Mouse (Mus musculus) forebrain, postnatal 0 days (tissue): ENCODE measurements around the gene 1700025C18Rik. TPM values are rescaled to one million over a fixed set of nuclear protein-coding genes. Genes with fewer than 3 reads are reported as not detected.

ENCODE experiments used
- ATAC-seq: fragments of 200-750 bp; cut with Nextera tagmentation; 2 replicates; pipeline ENCODE4 v1.8.0; 2017; ENCODE audit warnings: mild to moderate bottlenecking, moderate library complexity
- DNase-seq: peaks from one replicate; pipeline ENCODE4 v3.0.0-alpha.2; 2015
- H3K27ac ChIP-seq: fragments of 300-500 bp; sonication (generic); 2 replicates; pipeline ENCODE4 v1.5.1; 2014; ENCODE audit warnings: low read depth, mild to moderate bottlenecking, antibody characterized with exemption, low read length, moderate library complexity, mixed read lengths
- H3K27me3 ChIP-seq: fragments of 300-500 bp; sonication (generic); 2 replicates; pipeline ENCODE4 v1.6.1; 2014; ENCODE audit warnings: mild to moderate bottlenecking, low read length, mixed read lengths; ENCODE audit not compliant: insufficient read depth
- H3K36me3 ChIP-seq: fragments of 300-500 bp; sonication (generic); 2 replicates; pipeline ENCODE4 v1.6.1; 2014; ENCODE audit warnings: mild to moderate bottlenecking, moderate library complexity; ENCODE audit not compliant: insufficient read depth
- H3K4me1 ChIP-seq: fragments of 300-500 bp; sonication (generic); 2 replicates; pipeline ENCODE4 v1.6.1; 2014; ENCODE audit warnings: antibody characterized with exemption; ENCODE audit not compliant: insufficient read depth
- H3K4me2 ChIP-seq: fragments of 300-500 bp; sonication (generic); 2 replicates; pipeline ENCODE4 v1.6.1; 2014; ENCODE audit warnings: low read depth, mild to moderate bottlenecking, moderate library complexity
- H3K4me3 ChIP-seq: fragments of 300-500 bp; sonication (generic); 2 replicates; pipeline ENCODE4 v1.5.1; 2014; ENCODE audit warnings: low read depth, low read length, mixed read lengths
- H3K9ac ChIP-seq: fragments of 300-500 bp; sonication (generic); 2 replicates; pipeline ENCODE4 v1.6.1; 2014; ENCODE audit warnings: mild to moderate bottlenecking
- H3K9me3 ChIP-seq: fragments of 300-500 bp; sonication (generic); 2 replicates; pipeline ENCODE4 v1.6.1; 2016; ENCODE audit warnings: low read length
- CTCF ChIP-seq: sonication (generic); IDR thresholded peaks from 2 replicates; pipeline ENCODE4 v1.5.1; 2016; ENCODE audit warnings: antibody characterized with exemption, control low read depth, low read depth
- WGBS: fragments of 180-500 bp; shearing (Covaris S2); extraction: QIAGEN DNeasy Blood & Tissue Kit; methylation state at CpG from one replicate; pipeline ENCODE4 v1.1.7; 2014; 5-methylcytosine and 5-hydroxymethylcytosine counted together
- polyA plus RNA-seq: library from polyadenylated mRNA; unstranded; fragments of >200 nt; fragmentation: Nextera tagmentation; extraction: Ambion mirVana; gene quantifications from 2 replicates; pipeline ENCODE4 v1.2.1, GENCODE M21; 2015
- total RNA-seq: library from RNA; depleted of rRNA; stranded (reverse); fragments of >200 nt; gene quantifications from 2 replicates; pipeline ENCODE4 v1.2.3, GENCODE M21; 2014

Gene 1700025C18Rik
- total and polyA plus RNA-seq, 2 experiments from 2014 or later, result not detected

GRCm38 (mm10) chr2:165120765-165121164 lies 30.2 kb upstream of the 1700025C18Rik start:
- no peaks in the 10 kb centered on the region for H3K9me3 ChIP-seq
- WGBS, result 55% methylated on average over 9 of the region's 9 CpGs
- peak; percentile 47 for DNase-seq
- H3K27me3 ChIP-seq, result no peaks in the 10 kb centered on the region
- no peaks in the 10 kb centered on the region; the same call in 1 of the 2 replicates for H3K4me1 ChIP-seq
- no peak overlapping the region for H3K4me2 ChIP-seq
- no peak overlapping the region for H3K9ac ChIP-seq
- H3K27ac ChIP-seq, result no peak overlapping the region
- no peaks in the 10 kb centered on the region; the same call in 1 of the 2 replicates for H3K36me3 ChIP-seq
- no peak overlapping the region for H3K4me3 ChIP-seq
- no peak for TF ChIP-seq CTCF
- ATAC-seq, result peak; percentile 60

- no peak overlapping the region for H3K4me3 ChIP-seq
- no peak for ATAC-seq
- H3K9me3 ChIP-seq, result no peaks in the 10 kb centered on the region
- peaks cover 35% of the 10 kb centered on the region for H3K27me3 ChIP-seq
- 35% methylated on average over 11 of the region's 11 CpGs for WGBS
- H3K9ac ChIP-seq, result no peak overlapping the region
- H3K4me2 ChIP-seq, result no peak overlapping the region
- no peak for DNase-seq
- no peaks in the 10 kb centered on the region for H3K4me1 ChIP-seq
- no peak for TF ChIP-seq CTCF
- no peak overlapping the region for H3K27ac ChIP-seq
- no peaks in the 10 kb centered on the region; the same call in 1 of the 2 replicates for H3K36me3 ChIP-seq
Observed at GRCm38 (mm10) chr2:165113733-165114132, 23.2 kb upstream of the 1700025C18Rik start.

GRCm38 (mm10) chr2:165112149-165112548 lies 21.6 kb upstream of the 1700025C18Rik start:
- Histone ChIP-seq H3K4me2 (peak overlapping the region; percentile 26), H3K27me3 (peaks cover 39% of the 10 kb centered on the region), H3K9ac (no peak overlapping the region), H3K27ac (no peak overlapping the region), H3K4me3 (peak overlapping the region; percentile 12; the same call in 1 of the 2 replicates), H3K4me1 (no peaks in the 10 kb centered on the region), H3K9me3 (no peaks in the 10 kb centered on the region), H3K36me3 (no peaks in the 10 kb centered on the region; the same call in 1 of the 2 replicates)
- under 1% methylated on average over 52 of the region's 54 CpGs for WGBS
- TF ChIP-seq CTCF, result peak; percentile 82
- DNase-seq (peak; percentile 81), ATAC-seq (peak; percentile 81)

- Histone ChIP-seq H3K9me3 (no peaks in the 10 kb centered on the region), H3K9ac (no peak overlapping the region), H3K36me3 (no peaks in the 10 kb centered on the region), H3K4me2 (no peak overlapping the region), H3K4me1 (no peaks in the 10 kb centered on the region), H3K27ac (no peak overlapping the region), H3K4me3 (no peak overlapping the region), H3K27me3 (peaks cover 8% of the 10 kb centered on the region)
- ATAC-seq (peak; percentile 38), DNase-seq (no peak)
- TF ChIP-seq CTCF, result 0 out of 2 replicates have a peak, but pooled peaks have one; percentile 7
- 24% methylated on average over 18 of the region's 18 CpGs for WGBS
Observed at GRCm38 (mm10) chr2:165106585-165106984, 16.0 kb upstream of the 1700025C18Rik start.

- DNase-seq (no peak), ATAC-seq (0 out of 2 replicates have a peak, but pooled peaks have one; percentile 10)
- peaks cover 4% of the 10 kb centered on the region for H3K27me3 ChIP-seq
- H3K4me1 ChIP-seq, result no peaks in the 10 kb centered on the region
- H3K9me3 ChIP-seq, result no peaks in the 10 kb centered on the region
- no peak overlapping the region for H3K27ac ChIP-seq
- no peak for TF ChIP-seq CTCF
- no peaks in the 10 kb centered on the region for H3K36me3 ChIP-seq
- no peak overlapping the region for H3K4me2 ChIP-seq
- H3K9ac ChIP-seq, result no peak overlapping the region
- H3K4me3 ChIP-seq, result no peak overlapping the region
- WGBS, result 38% methylated on average over 16 of the region's 16 CpGs
Observed at GRCm38 (mm10) chr2:165105513-165106079, 15.0 kb upstream of the 1700025C18Rik start.

GRCm38 (mm10) chr2:165102920-165103319 lies 12.4 kb upstream of the 1700025C18Rik start:
- DNase-seq (no peak), ATAC-seq (no peak)
- no peak for TF ChIP-seq CTCF
- Histone ChIP-seq H3K4me2 (no peak overlapping the region), H3K4me3 (no peak overlapping the region), H3K9ac (no peak overlapping the region), H3K36me3 (no peaks in the 10 kb centered on the region), H3K27me3 (peaks cover 1% of the 10 kb centered on the region; the same call in 1 of the 2 replicates), H3K27ac (no peak overlapping the region), H3K4me1 (no peaks in the 10 kb centered on the region), H3K9me3 (no peaks in the 10 kb centered on the region)
- 91% methylated on average over 3 of the region's 3 CpGs for WGBS

GRCm38 (mm10) chr2:165100749-165101148 lies 10.2 kb upstream of the 1700025C18Rik start:
- H3K9me3 ChIP-seq, result no peaks in the 10 kb centered on the region
- H3K27me3 ChIP-seq, result no peaks in the 10 kb centered on the region; the same call in 1 of the 2 replicates
- H3K36me3 ChIP-seq, result no peaks in the 10 kb centered on the region
- whole genome bisulfite sequencing, result 14% methylated on average over 6 of the region's 6 CpGs
- no peak overlapping the region for H3K27ac ChIP-seq
- H3K4me1 ChIP-seq, result 0 out of 2 replicates have a peak, but pooled peaks cover 3% of the 10 kb centered on the region
- DNase-seq (no peak), ATAC-seq (no peak)
- no peak for TF ChIP-seq CTCF
- no peak overlapping the region for H3K4me2 ChIP-seq
- no peak overlapping the region for H3K9ac ChIP-seq
- no peak overlapping the region for H3K4me3 ChIP-seq
